Mouse (Mus musculus): ENCODE measurements around the gene 2310022B05Rik.
A peak's percentile ranks its signal among the peaks of the same experiment; 100 is the strongest.

The 2310022B05Rik gene

GRCm38 (mm10) chr8:124661781-124662180 is 1.4 kb downstream of the 2310022B05Rik start:
- DNase-seq (ENCODE audit: low spot score in 2 of 2): no peak

- peak; percentile 72 to 74 for DNase-seq (ENCODE audit: low spot score in 2 of 2)
These were observed 4.8 kb downstream of the 2310022B05Rik start for GRCm38 (mm10) chr8:124658415-124658814.

DNA sequence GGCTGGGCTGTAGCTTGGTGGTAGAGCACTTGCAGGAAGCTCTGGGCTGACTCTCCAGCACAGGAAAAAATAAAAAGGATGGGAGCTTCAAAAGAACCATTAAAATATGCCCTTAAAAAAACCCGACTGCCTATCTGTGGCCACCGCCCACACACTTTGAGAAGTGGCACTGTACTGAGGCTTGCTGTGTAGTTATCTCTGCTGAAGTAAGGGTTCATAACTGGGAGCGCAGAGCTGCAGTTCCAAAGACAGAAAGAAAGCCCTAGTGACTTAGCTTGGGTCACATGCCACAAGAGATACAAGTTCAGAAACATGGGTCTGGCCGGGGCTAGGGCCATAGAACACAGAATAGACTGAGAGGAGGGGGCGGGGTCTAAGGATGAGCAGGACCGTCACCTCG is 5.2 kb downstream of the 2310022B05Rik start:
- peak in 1 of 2 experiments; percentile 19 for DNase-seq (ENCODE audit: low spot score in 2 of 2)

DNA sequence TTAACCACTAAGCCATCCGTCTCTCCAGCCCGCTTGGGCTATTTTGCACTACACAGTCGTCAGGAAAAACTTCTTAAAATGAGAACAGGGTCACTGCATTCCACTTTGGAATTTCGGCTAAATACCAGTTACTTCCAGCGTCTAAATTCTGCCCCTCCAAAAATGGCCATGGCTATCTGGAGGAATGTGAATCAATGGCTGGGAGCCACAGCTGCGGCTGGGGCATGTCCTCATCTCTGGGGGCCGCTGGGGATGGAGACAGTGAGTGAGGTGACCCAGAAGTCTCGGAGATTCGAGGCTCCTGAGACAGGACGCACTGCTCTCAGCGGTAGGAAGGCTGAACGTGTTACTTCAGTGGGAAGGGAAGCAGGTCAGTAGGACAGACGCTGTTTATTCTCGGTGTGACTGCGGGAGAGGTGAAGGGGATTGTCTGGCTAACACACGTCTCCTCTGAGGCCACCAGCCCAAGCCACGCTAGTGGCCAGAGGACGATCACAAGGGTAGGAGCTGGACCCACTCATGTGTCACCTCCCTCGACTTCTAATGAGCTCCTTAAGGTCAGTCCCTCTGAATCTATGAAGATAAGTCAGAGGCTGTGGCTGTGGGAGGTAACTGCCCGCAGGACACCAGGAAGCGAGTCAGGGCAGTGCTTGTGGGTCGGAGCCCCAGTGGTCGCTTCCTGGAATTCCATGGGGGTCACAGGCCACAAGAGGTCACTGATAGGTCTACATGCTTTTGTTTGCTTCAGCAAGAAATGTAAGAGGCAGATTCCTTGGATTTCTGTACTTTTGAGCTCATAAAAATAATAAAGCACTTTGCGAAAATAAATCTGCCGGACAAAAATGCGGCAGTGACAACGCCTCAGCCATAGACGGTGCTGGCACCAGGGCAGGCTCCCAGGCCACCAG is 9.3 kb downstream of the 2310022B05Rik start:
- no peak for DNase-seq (ENCODE audit: low spot score in 2 of 2)

DNA sequence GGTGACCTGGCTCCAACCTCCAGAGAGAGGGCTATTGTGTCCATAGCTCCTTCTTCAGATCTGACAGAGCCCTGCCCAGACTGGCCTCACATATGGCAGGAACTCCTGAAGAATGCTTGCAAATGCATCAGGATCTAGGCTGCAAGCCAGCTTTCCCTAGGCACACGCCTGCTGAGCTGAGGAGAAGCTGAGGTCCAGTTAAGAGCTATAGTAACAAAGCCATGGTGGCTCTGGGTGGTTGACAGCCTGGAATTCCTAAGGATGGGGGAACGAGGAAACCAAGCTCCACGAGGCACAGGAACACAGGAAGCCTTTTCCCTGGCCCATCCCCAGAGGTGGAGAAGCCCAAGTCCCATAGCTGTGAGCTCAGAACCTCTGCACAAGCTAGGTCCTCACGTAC is 10.6 kb downstream of the 2310022B05Rik start:
- no peak for DNase-seq (ENCODE audit: low spot score in 2 of 2)

DNA sequence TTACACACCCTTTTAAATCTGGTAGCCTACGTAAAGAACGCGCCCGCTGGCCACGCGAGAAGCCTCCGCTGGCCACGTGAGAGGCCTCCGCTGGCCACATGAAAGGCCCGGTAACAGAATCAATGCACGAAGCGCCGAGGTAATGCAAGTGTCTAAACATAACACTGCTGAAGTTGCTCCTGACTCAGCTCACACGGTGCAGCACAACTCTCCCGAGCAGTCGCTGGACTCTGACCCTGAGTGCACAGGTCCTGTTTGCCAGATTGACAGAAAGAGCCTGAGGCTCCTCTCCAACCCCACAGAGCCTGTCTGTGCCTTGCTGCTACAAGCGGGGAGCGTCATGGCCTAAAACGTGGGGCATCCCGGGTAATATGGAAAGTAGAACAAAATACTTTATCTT is 11.4 kb downstream of the 2310022B05Rik start:
- no peak for DNase-seq (ENCODE audit: low spot score in 2 of 2)

DNA sequence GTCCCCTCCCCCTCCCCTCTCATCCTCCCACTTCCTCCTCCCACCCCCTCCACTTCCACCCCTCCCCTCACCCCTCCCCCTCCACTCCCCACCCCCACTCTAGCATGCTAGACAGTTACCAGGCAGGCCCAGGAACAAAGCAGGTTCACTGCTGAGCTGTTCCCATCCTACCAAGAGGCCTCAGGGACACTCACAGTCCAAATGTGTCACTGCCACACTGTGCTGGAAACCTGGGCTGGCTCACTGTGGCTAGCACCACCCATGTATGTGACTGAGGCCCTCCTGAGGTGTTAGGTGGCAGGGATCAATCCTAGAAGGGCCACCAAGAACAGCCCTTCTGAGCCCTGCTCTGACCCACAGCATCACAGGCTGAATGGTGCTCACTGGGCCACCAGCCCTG is 14.9 kb downstream of the 2310022B05Rik start:
- DNase-seq (ENCODE audit: low spot score in 2 of 2): no peak

- no peak for DNase-seq (ENCODE audit: low spot score in 2 of 2)
These were observed 19.4 kb downstream of the 2310022B05Rik start for GRCm38 (mm10) chr8:124643540-124644339.

GRCm38 (mm10) chr8:124641599-124641998 is 21.6 kb downstream of the 2310022B05Rik start:
- DNase-seq (ENCODE audit: low spot score in 2 of 2): no peak

DNA sequence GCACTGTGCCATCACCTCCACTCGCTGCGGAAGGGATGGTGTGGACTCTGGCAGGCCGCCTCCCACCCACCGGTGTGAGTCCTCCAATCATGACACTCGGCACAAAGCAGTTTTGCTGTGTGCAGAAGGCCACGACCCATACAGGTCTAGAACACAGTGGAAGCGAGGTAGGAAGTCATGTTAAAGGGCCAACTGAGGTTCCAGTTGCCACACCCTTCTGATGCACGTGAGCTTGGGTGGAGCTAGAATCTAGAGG is 28.0 kb downstream of the 2310022B05Rik start:
- no peak for DNase-seq (ENCODE audit: low spot score in 2 of 2)

- no peak for DNase-seq (ENCODE audit: low spot score in 2 of 2)
These were observed 28.5 kb downstream of the 2310022B05Rik start for GRCm38 (mm10) chr8:124634411-124635246.

DNA sequence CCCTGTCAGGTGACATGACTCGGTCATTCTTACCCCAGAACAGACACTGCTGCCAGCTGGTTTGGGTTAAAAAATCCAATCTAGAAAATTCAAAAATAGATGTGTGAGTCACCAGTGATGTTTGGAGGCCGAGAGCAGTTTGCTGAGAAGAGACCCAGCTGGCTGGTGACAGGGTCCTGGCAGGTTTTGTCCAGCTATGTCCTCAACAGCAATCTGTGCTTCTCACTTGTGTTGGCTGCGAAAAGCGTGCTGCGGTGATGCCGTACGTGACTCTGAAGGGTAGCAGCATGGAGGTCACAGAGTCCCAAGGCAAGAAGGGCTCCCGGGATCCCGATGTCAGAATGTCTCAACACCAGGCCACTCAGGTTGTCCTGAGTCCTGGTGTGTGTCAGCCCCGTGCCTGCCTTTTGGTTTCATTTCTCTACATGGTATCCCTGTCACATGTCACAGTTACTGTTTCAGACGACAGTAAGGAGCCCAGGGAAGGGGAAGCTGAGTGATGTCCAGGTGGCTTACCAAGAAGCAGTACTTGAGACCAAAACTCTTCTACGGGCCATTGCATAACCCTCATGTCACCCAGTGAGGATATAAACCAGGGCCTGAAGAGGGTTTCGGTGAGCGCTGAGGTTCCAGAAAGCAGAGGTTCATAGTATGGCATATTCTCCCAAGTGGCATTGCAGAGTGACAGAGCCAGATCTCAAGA is 30.0 kb downstream of the 2310022B05Rik start:
- DNase-seq (ENCODE audit: low spot score in 2 of 2): no peak

GRCm38 (mm10) chr8:124631966-124632365 is 31.2 kb downstream of the 2310022B05Rik start:
- no peak for DNase-seq (ENCODE audit: low spot score in 2 of 2)

- no peak for DNase-seq (ENCODE audit: low spot score in 2 of 2)
These were observed 32.3 kb downstream of the 2310022B05Rik start for GRCm38 (mm10) chr8:124630891-124631290.

DNA sequence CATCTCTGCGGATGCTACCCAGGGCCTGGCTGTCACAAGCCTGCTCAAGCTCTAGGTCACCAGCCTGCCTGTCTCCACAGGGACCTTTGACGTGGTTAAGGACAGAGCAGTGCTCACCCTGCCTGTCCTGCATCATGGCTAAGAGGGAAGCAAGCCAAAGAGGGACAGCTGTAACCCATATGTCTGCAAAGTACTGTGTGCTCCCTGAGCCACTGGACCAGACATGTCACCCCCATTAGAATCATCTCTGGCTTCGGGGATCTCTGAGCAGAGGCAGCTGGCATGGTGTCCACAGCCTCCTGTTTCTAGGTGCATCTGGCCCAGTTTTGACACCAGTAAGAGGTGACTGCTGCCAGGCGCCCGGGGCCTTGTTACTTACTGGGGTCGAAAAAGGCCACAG is 32.7 kb downstream of the 2310022B05Rik start:
- no peak for DNase-seq (ENCODE audit: low spot score in 2 of 2)

- no peak for DNase-seq (ENCODE audit: low spot score in 2 of 2)
These were observed 36.9 kb downstream of the 2310022B05Rik start for GRCm38 (mm10) chr8:124626251-124626650.

GRCm38 (mm10) chr8:124621255-124621654 is 41.9 kb downstream of the 2310022B05Rik start:
- DNase-seq (ENCODE audit: low spot score in 2 of 2): no peak

DNA sequence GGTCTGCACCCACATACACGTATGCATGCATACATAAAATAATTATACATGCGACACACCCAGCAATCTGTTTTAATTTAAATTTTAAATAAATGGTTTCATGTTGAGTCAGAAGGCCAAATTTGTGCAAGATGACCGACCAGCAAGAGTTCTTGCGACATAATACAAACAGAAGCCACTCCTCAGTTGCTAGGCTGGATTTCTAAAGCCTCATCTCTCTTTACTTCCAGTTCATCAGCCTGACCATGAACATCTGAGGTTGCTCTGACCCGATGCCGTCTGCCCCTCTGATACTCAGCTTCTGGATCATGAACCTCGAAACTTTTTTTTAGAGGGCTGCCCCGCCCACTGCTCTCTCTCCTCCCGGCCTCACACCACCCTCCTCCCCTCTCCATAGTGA is 44.9 kb downstream of the 2310022B05Rik start:
- no peak for DNase-seq (ENCODE audit: low spot score in 2 of 2)

DNA sequence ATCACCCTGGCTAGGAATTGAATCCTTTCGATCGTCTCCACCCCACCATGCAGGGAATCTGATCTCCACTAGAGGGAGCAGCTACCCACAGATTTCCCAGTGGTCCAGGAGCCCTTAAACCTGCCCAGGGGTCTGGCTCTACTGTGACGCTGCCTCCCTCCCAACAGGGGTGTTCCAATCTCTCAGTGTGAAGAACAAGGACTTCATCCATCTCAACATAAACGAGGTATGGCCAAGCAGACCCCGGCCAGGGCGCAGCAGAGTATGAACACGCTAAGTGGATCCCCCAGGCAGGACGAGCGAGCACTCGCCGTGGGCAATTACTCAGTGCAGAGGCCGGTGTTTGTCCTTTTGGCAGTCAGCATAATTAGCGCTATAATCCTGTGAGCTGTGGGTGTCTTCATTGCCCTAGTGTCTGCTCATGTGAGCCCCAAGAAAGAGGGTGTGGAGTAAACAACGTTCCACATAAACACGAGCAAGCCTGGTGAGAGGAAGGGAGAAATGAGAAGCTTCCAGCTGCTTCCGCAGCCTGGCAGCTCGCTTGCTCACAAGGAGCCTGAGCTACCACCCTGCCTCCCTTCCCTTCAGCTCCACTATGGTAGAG is 45.8 kb downstream of the 2310022B05Rik start:
- peak in 1 of 2 experiments; percentile 55 for DNase-seq (ENCODE audit: low spot score in 2 of 2)

- DNase-seq (ENCODE audit: low spot score in 2 of 2): no peak
These were observed 48.8 kb downstream of the 2310022B05Rik start for GRCm38 (mm10) chr8:124614325-124614724.

- no peak for DNase-seq (ENCODE audit: low spot score in 2 of 2)
These were observed 54.2 kb downstream of the 2310022B05Rik start for GRCm38 (mm10) chr8:124608972-124609353.
